Mouse (Mus musculus): ENCODE results near the gene Rpl35a. TPM values are rescaled to one million over a fixed set of nuclear protein-coding genes. Genes with fewer than 3 reads are reported as not detected.
"Not testable (repeated sequence)": the region's sequence is repeated elsewhere in the genome, so short reads cannot be mapped to it uniquely, and the experiment has no call there.

Rpl35a gene
- polyA plus RNA-seq, 1 experiment from 2014 or later, result 999 TPM

DNA sequence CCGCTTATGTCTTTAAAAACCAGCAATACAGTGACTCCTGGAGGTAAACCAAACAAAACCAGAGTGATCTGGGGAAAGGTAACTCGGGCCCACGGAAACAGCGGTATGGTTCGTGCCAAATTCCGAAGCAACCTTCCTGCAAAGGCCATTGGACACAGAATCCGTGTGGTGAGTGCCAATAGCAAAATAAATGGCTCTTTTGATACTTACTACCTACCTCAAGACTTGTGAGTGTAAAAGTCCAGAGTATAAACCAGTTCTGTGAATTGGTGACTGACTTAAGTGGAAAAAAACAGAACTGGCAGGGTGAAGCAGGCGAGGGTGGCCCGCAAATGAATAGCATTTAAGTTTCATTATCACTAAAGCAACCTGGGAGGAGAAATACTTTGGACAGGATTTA lies 2.4 kb downstream of the Rpl35a start:
- H3K9ac ChIP-seq; H3K27ac ChIP-seq; H3K27me3 ChIP-seq; ATAC-seq (replicated peaks; ENCODE audit: low FRiP score); H3K9me3 ChIP-seq (replicated peaks); H3K4me2 ChIP-seq: not testable (repeated sequence)
- Histone ChIP-seq H3K36me3 (peaks cover 33% of the 10 kb centered on the region), H3K4me3 (replicated peaks) (peak overlapping the region; percentile 97; the same call in 1 of the 2 replicates), H3K4me1 (peaks cover 40% of the 10 kb centered on the region)
- WGBS, result 87% methylated on average over 9 of the region's 9 CpGs

DNA sequence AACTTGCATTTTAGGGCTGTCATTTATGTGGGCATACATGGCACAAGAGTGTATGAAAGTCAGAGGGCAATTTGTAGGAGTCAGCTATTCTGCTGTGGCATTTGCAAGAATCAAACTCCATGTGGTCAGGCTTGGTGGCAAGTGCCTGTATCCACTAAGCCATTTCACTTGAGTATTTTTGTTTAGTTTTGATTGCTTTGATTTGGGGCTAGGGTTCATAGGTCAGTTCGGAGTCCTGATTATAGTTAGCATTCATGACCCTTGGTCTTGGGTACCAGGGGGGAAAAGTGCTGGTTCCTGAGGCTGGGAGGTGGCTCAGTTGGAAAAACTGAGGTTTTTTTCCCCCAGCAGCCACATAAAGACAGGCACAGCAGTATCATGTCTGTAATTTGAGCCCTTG lies 3.2 kb downstream of the Rpl35a start:
- Histone ChIP-seq H3K4me2 (no peak overlapping the region), H3K27ac (no peak overlapping the region), H3K9ac (no peak overlapping the region), H3K36me3 (peaks cover 33% of the 10 kb centered on the region), H3K27me3 (no peaks in the 10 kb centered on the region), H3K9me3 (replicated peaks) (no peaks in the 10 kb centered on the region), H3K4me1 (peaks cover 43% of the 10 kb centered on the region), H3K4me3 (replicated peaks) (no peak overlapping the region)
- 74% methylated on average over 1 of the region's 1 CpGs for WGBS
- ATAC-seq (replicated peaks; ENCODE audit: low FRiP score), result no peak

DNA sequence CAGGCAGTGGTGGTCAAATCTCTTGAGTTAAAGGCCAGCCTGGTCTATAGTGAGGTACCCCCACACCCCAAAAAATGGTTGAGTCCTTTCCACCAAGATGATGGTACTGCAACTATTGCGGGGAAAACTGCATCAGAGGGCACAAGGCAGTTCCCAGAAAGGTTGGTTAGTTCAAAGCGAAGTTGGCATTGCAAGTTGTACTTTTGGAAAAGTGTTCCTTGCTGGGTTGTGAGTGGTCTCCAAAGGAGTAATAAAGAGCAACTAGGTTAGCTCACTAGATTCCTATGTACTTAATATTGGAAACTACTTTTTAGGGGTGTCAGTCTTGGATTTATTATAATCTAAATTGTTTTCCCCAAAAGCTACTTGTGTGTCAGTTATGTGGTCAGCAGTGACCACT lies 4.7 kb downstream of the Rpl35a start:
- Histone ChIP-seq H3K27me3 (no peaks in the 10 kb centered on the region), H3K9ac (no peak overlapping the region), H3K4me3 (replicated peaks) (no peak overlapping the region), H3K4me1 (peaks cover 39% of the 10 kb centered on the region), H3K36me3 (peaks cover 33% of the 10 kb centered on the region), H3K9me3 (replicated peaks) (no peaks in the 10 kb centered on the region), H3K27ac (no peak overlapping the region), H3K4me2 (no peak overlapping the region)
- 83% methylated on average over 2 of the region's 2 CpGs for WGBS
- ATAC-seq (replicated peaks; ENCODE audit: low FRiP score), result no peak

DNA sequence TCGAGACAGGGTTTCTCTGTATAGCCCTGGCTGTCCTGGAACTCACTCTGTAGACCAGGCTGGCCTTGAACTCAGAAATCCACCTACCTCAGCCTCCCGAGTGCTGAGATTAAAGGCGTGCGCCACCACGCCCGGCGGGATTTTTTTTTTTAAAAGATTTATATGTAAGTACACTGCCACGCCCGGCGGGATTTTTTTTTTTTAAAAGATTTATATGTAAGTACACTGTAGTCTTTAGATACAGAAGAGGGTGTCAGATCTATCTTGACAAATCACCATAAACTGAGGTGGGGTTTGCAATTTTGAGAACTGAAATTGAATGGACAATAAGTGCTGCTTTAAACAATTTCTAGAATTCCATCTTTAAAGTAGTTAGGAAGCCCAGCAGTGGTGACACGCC lies 5.1 kb downstream of the Rpl35a start:
- Histone ChIP-seq H3K9me3 (replicated peaks) (no peaks in the 10 kb centered on the region), H3K9ac (no peak overlapping the region; the same call in 1 of the 2 replicates), H3K4me2 (peak overlapping the region; percentile 84), H3K36me3 (peaks cover 33% of the 10 kb centered on the region), H3K27ac (peak overlapping the region; percentile 87), H3K4me1 (peaks cover 39% of the 10 kb centered on the region), H3K4me3 (replicated peaks) (peak overlapping the region; percentile 75), H3K27me3 (no peaks in the 10 kb centered on the region)
- 50% methylated on average over 11 of the region's 11 CpGs for WGBS
- no peak for ATAC-seq (replicated peaks; ENCODE audit: low FRiP score)

DNA sequence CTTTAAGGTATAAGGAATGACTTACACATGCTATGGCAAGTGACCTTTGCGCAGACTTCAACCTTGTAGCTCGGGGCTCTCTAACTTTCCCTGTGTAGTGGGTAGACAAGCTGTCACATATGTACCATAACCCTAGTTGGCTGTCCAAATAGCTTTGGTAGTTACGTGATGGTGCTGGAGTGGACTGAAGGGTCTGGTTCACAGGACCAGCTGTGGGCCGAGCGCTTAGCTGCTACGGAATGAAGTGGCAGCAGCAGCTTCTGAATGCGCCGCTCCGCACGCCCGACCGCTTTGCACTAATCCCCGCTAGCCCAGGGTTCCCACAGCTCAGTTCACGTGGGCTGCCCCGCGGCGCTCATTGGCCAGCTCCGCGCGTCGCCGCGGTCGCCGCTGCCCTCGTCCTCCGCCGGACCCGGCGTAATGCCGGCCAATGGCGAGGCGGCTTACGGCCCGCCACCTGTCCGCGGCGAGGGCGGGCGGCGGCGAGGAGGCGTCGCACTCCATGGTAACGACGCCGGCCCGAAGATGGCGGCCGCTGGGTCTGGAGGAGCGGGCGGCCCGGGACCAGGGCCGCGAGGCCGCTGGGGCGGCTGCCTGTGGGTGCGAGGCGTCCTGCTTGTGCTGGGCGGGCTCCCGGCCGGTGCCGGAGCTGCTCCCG lies 5.9 kb downstream of the Rpl35a start, which contains the start of gene Lmln:
Gene Lmln (plus strand): TSS at position 498 of the 658 bp plus-strand sequence.
- H3K4me2 ChIP-seq, result peak within 1 kb of the TSS; percentile 84
- peak; percentile 98 for ATAC-seq (replicated peaks; ENCODE audit: low FRiP score)
- H3K4me1 ChIP-seq, result peaks cover 39% of the 10 kb centered on the region
- peak within 1 kb of the TSS; percentile 75 for H3K4me3 ChIP-seq (replicated peaks)
- H3K27me3 ChIP-seq, result no peaks in the 10 kb centered on the region
- H3K9me3 ChIP-seq (replicated peaks), result no peaks in the 10 kb centered on the region
- under 1% methylated on average over 64 of the region's 64 CpGs for WGBS
- peak within 1 kb of the TSS; percentile 63 for H3K9ac ChIP-seq
- H3K27ac ChIP-seq, result peak within 1 kb of the TSS; percentile 87
- H3K36me3 ChIP-seq, result peaks cover 33% of the 10 kb centered on the region

DNA sequence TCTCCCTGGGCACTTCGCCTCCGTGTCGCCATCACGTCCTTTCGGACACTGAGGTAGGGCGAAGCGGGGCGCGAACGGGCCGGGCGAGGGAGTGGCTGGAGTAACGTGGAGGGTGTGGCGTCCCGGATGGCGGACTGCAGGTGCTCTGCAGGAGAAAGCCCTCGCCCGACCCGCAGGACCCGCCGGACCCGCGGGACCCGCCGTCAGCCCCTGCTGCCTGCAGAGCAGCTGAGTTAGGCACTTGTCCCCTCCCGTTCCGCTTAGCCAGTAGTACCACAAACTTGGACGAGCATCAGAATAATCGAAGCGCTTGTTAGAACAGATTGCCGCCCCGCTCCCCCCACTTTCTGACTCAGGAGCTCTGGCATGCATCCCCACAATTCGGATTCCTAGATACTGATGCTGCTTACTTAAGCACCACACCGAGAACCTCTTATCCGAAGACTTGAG lies 6.5 kb downstream of the Rpl35a start:
- H3K4me2 ChIP-seq, result peak overlapping the region; percentile 84
- H3K27me3 ChIP-seq, result no peaks in the 10 kb centered on the region
- H3K36me3 ChIP-seq, result peaks cover 33% of the 10 kb centered on the region
- H3K9me3 ChIP-seq (replicated peaks), result no peaks in the 10 kb centered on the region
- peak overlapping the region; percentile 63 for H3K9ac ChIP-seq
- WGBS, result under 1% methylated on average over 35 of the region's 35 CpGs
- H3K4me3 ChIP-seq (replicated peaks), result peak overlapping the region; percentile 75
- H3K27ac ChIP-seq, result peak overlapping the region; percentile 87
- peak; percentile 77 for ATAC-seq (replicated peaks; ENCODE audit: low FRiP score)
- peaks cover 39% of the 10 kb centered on the region for H3K4me1 ChIP-seq

DNA sequence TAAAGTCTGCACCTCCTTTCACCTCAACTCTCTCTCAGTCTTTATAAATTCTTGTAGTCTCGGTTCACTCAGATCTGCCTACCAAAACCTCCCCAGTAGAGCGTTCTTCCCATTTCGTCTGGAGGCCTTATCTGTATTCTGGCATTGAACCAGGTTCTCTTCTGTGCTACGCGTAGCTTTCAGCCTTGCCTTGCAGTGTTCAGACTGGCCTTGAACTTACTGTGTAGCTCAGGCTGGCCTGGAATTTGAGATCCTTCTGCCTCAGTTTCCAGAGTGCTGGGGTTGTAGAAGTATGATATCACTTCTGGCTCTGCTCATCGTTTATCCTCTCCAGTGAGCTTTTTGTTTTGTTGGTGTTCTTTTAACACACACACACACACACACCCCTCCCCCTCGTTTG lies 7.0 kb downstream of the Rpl35a start:
- no peaks in the 10 kb centered on the region for H3K9me3 ChIP-seq (replicated peaks)
- no peak for ATAC-seq (replicated peaks; ENCODE audit: low FRiP score)
- H3K4me1 ChIP-seq, result peaks cover 34% of the 10 kb centered on the region
- no peaks in the 10 kb centered on the region for H3K27me3 ChIP-seq
- WGBS, result 27% methylated on average over 7 of the region's 7 CpGs
- peak overlapping the region; percentile 84 for H3K4me2 ChIP-seq
- H3K9ac ChIP-seq, result 0 out of 2 replicates have a peak overlapping the region, but pooled peaks have one; percentile 63
- peak overlapping the region; percentile 75 for H3K4me3 ChIP-seq (replicated peaks)
- H3K27ac ChIP-seq, result no peak overlapping the region; the same call in 1 of the 2 replicates
- peaks cover 28% of the 10 kb centered on the region for H3K36me3 ChIP-seq

DNA sequence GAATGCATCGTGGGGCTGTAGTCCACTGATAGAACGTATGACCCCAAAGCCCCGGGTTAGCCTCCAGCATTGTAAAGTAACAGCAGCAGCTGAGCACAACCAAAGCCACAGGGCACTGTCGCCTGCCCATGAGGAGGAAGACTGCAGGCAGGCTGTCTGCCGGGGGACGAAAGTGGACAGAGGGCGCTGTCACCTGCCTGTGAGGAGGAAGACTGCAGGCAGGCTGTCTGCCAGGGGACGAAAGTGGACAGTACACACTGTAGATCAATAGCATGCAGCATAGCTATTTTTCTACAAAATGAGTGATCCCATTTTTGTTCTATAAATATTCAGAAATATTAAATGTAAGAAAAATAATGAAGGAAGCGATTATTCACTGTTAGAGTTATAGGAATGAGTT lies 8.4 kb downstream of the Rpl35a start:
- H3K9me3 ChIP-seq (replicated peaks), result no peaks in the 10 kb centered on the region
- 76% methylated on average over 9 of the region's 9 CpGs for WGBS
- H3K4me1 ChIP-seq, result peaks cover 21% of the 10 kb centered on the region

DNA sequence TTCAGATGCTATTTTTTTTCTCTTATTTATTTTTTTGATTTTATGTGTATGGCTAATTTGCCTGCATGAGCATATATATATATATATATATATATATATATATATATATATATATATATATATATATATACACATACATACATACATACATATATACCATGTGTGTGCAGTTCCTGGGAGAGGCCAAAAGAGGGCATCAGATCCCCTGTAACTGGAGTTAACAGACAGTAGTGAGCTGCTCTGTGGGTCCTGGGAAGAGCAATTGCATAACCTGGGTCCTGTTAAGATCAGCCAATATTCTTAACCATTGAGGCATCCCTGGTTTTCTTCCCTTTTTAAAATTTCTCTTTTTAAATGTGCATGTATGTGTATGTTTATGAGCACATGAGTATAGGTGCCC lies 14.7 kb downstream of the Rpl35a start:
- Histone ChIP-seq H3K4me1 (0 out of 2 replicates have a peak, but pooled peaks cover 3% of the 10 kb centered on the region), H3K27me3 (no peaks in the 10 kb centered on the region), H3K27ac (no peak overlapping the region), H3K4me3 (replicated peaks) (no peak overlapping the region), H3K9me3 (replicated peaks) (no peaks in the 10 kb centered on the region), H3K9ac (no peak overlapping the region), H3K36me3 (peaks cover 28% of the 10 kb centered on the region), H3K4me2 (no peak overlapping the region)
- ATAC-seq (replicated peaks; ENCODE audit: low FRiP score), result no peak

More for the DNA sequence above, 8.4 kb downstream of the Rpl35a start:
- no peak overlapping the region for H3K4me2 ChIP-seq
- H3K36me3 ChIP-seq, result peaks cover 15% of the 10 kb centered on the region
- no peak overlapping the region for H3K9ac ChIP-seq
- H3K4me3 ChIP-seq (replicated peaks), result no peak overlapping the region
- no peak overlapping the region for H3K27ac ChIP-seq
- ATAC-seq (replicated peaks; ENCODE audit: low FRiP score), result no peak
- no peaks in the 10 kb centered on the region for H3K27me3 ChIP-seq

DNA sequence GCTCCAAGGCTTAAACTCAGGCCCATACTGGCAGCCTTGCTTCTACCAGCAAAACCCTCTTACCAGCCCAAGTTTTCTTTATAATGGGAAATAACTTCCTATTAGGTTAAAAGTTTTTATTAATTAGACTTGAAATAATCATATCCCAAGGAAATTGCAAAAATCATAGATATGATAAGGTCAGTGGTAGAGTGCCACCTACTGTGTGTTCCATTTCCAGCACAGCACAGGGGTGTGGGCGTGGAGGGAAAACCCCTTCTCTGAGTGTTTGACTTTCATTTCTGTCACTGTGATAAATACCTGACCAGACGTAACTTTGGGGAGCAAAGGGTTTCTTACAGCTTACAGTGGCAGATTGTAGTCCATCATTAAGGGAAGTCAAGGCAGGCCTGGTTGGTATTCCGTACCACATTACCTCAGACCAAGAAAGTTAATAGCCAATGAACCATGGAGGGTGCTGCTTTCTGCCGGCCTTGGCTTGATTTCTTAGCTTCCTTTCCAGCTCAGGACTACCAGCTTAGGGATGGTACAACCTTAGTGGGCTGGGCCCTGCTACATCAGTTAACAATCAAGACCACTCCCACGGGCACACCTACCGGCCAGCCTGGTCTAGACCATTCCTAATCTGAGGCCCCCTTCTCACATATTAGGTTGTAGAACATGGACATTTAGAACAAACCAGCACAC lies 16.8 kb downstream of the Rpl35a start:
- 0 out of 2 replicates have a peak, but pooled peaks have one; percentile 18 for ATAC-seq (replicated peaks; ENCODE audit: low FRiP score)
- WGBS, result 81% methylated on average over 6 of the region's 6 CpGs
- peaks cover 32% of the 10 kb centered on the region for H3K36me3 ChIP-seq

DNA sequence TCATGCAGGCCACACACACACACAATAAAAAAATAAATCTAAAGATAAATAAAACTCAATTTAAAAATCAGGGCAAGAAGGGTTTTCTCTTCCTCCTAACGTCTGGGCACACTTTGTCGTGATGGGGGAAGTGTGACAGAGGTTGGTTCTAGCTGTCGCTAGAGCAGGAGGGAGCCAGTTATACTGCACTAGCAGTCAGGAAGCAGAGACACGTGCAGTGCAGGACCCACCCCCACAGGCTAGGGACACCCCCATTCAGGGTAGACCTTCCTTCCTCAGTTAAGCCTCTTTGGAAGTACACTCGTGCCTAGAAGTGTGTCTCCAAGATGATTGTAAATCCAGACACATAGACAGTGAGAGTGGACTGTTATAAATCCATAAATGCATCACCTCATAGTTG lies 18.7 kb downstream of the Rpl35a start:
- no peak for ATAC-seq (replicated peaks; ENCODE audit: low FRiP score)
- Histone ChIP-seq H3K9me3 (replicated peaks) (no peaks in the 10 kb centered on the region), H3K27me3 (no peaks in the 10 kb centered on the region), H3K27ac (no peak overlapping the region), H3K4me2 (no peak overlapping the region), H3K4me1 (0 out of 2 replicates have a peak, but pooled peaks cover 3% of the 10 kb centered on the region), H3K36me3 (peaks cover 29% of the 10 kb centered on the region), H3K4me3 (replicated peaks) (no peak overlapping the region), H3K9ac (no peak overlapping the region)
- 70% methylated on average over 5 of the region's 5 CpGs for WGBS

More for the DNA sequence above, 16.8 kb downstream of the Rpl35a start:
- Histone ChIP-seq H3K4me2 (no peak overlapping the region), H3K9me3 (replicated peaks) (no peaks in the 10 kb centered on the region), H3K4me1 (0 out of 2 replicates have a peak, but pooled peaks cover 3% of the 10 kb centered on the region), H3K4me3 (replicated peaks) (no peak overlapping the region), H3K27me3 (no peaks in the 10 kb centered on the region), H3K27ac (no peak overlapping the region), H3K9ac (no peak overlapping the region)

DNA sequence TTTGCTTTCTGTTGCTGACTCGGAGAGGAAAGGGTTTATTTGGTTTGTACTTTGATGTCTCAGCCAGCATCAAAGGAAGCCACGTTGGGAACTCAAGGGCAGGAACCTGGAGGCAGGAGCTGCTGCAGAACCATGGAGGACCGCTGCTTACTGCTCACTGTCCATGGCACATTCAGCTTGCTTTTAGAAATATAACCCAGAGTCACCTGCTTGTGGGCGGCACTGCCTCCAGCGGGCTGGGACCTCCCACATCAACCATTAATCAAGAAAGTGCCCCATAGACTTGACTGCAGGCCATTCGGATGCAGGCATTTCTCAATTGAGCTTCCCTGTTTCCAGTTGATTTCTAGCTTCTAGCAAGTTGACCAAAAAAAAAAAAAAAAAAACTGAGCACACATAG lies 19.8 kb downstream of the Rpl35a start:
- Histone ChIP-seq H3K9me3 (replicated peaks) (no peaks in the 10 kb centered on the region), H3K27me3 (no peaks in the 10 kb centered on the region), H3K4me1 (0 out of 2 replicates have a peak, but pooled peaks cover 3% of the 10 kb centered on the region), H3K4me2 (no peak overlapping the region), H3K9ac (no peak overlapping the region), H3K4me3 (replicated peaks) (no peak overlapping the region), H3K36me3 (peaks cover 23% of the 10 kb centered on the region), H3K27ac (no peak overlapping the region)
- no peak for ATAC-seq (replicated peaks; ENCODE audit: low FRiP score)
- WGBS, result 29% methylated on average over 6 of the region's 6 CpGs
